Mouse (Mus musculus): ENCODE data around the gene Card10.

DNA sequence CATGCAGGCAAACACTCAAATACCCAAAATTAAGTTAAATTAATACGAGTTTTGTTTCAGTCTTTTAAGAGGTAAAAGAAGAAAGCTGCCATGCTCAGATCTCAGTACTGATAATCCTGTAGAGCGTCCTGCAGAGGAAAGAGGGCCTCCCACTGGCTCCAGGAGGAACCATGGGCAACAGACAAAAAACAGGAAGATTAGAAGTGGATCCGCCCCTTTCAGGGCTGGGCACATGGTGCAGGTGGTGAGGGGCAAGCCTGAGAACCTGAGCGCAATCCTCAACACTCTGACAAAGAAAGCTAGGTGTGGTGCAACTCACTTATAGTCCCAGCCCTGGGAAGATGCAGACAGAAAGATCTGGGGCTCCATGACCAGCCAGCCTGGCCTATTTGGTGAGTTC lies 71.0 kb downstream of the Card10 start:
- TF ChIP-seq CTCF (IDR thresholded peaks at IDR 0.05; ENCODE audit: borderline replicate concordance, insufficient read depth, low read depth, low read length) (no peak), POLR2A (IDR thresholded peaks at IDR 0.05; ENCODE audit: borderline replicate concordance, insufficient read depth, low read length) (no peak)

Measured in cerebellum, adult 2 months (tissue).